Mouse (Mus musculus): ENCODE data around the gene Cytip.

The Cytip gene

DNA sequence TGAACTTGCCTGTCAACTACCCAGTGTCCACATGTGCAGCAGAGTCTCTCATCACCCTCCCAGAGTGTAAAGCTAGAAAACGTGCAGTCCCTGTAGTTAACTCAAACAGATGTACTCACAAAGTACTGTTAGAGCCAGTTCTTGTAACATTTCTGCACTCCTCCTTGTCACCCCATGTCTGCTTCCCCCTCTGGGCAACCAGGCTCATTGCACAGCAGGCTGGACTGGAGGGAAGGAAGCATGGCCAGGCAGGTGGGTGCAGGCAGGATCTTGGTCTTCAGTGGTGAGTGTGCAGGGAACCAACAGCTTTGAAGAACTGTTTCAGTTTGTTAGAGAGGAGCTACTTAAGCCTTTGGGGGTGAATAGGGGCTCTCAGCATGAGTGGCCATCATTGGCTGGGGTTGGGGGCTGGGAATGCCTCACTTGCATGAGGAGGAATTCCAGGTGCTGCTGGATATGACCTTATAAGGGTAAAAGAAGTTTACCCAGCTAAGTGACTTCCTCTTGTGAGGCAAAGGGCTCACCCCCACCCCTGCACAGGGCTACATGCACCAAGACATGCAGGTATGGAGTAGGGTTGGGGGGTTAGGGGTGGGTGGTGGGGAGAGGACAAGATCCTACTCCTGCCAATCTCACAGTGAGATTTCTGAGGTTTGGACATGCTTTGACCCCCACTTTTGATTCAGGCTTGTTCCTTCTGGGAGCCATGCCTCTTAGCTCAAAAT, 31.7 kb downstream of the Cytip start:
- DNase-seq (ENCODE audit: low read depth, low spot score), result no peak

DNA sequence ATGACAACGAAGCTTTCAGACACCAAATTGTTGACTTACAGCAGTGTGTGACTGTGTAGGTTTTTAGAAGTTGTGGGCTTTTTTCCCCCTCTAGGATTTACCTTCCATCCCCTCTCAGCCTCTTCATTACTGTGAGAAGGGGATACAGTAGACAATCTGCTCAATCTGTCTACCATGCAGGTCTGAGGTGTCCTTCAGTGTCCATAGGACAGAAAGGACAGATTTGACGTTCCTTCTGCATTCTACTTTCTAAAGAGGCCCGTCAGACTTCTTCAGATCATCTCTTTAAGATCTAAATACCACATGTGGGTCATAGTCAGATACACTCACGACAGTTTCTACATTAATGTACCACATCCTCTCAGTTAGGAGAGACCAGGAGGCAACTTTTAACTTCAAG, 33.5 kb downstream of the Cytip start:
- no peak for DNase-seq (ENCODE audit: low read depth, low spot score)

DNA sequence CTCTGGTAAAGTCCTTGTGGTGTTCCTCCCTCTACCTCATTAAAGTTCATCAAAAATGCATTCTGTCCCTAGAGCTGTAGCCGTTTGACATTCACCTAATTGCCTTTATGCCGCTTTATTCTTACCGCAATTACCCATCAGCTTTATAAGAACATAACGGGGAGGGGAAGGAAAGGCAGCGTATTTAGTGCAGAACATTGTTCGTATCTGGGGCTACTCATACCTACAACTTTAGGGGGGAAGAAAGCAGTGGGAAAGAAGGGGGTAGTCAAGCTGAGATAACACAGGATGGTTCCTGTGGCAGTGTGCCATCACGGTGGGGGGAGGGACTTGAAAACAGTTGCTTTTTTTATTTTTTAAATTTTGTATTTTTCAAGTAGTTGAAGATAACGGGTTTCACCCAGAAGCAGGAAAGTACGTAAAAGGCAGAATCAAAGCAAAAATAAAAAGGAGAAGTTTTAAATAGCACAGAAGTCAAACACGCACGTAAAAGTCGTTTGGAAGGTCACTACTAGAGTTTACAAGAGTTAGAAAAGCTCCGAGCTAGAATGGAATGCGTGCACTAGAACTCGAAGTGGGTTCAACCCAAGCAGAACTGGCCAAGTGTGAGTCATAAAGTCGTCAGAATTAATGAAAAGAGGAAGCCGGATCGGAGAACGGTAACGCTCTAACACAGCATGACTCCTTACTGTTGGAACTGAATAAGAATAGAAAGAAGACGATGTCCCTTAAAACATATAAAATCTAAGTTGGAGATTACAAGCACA, 34.6 kb downstream of the Cytip start:
- no peak for DNase-seq (ENCODE audit: low read depth, low spot score)

DNA sequence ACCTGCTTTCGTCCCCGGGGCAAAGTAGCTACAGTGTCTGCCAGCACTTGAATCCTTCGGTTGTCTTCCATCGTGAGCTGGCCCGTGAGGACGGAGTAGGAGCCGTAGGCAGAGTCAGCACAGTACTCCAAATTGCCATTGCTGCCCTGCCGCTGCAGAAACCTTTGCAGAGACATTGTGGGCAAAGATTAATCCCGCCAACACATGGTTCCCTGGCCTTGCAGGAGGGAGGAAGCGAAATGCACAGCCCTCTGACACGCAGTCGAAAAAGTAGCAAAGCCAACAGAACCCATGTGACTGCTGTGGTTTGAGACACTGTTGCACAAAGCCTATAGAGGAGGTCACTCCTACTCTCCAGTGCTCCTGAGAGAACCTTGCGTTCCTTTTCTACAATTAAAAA, 35.5 kb downstream of the Cytip start:
- no peak for DNase-seq (ENCODE audit: low read depth, low spot score)

DNA sequence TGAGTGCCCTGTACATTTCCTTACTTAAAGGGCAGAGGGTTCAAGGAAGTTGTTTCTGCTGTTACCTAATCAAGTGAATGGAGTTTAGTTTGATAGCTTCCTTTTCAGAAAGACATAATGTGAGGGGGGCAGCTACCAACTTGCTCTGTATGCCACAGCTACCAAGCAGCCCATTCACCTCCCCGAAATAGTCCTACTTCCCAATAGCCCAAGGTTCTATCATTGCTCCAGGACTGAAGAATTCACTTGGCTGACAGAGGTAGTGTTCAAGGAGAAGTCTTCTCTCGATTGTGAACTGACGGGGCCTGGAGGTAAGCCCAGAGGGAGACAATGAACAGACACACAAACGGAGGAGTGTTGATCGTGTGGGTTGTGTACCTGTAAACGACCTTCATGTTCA, 36.2 kb downstream of the Cytip start:
- no peak for DNase-seq (ENCODE audit: low read depth, low spot score)

DNA sequence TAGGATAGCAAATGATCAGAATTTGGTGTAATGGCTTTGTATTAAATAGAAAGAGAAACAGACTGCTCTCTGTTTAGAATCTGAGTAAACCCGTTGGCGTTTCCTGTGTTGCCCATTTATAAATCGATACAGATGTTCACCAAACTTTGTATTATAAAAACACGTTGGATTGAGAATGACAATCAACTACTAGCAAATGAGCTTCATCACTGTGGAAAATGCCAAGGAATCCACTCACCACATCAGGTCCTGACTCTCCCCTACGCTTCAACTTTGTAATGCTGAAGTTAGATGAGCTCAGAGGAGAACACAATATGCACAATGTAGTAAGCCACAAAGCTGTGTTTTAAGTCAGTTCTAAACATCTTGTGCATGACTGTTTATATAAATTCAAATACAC, 36.8 kb downstream of the Cytip start:
- no peak for DNase-seq (ENCODE audit: low read depth, low spot score)

DNA sequence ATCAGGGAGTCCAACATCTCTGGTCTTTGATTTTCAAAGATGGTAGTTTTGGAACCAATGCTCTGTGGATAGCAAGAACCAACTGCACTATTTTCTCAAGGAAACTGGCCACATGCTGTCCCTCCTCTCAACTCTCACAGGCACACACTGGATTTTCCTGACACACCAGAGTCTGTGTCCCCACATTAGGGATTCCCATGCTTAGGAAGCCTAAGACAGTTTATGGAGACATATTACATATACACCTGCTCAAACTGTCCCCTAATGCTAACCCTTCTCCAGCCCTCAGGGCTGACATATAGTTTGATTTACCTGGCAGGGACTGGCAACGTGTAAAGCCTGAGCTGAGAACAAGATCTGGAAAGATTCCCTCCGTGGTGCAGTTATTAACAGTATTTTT, 37.2 kb downstream of the Cytip start:
- DNase-seq (ENCODE audit: low read depth, low spot score), result no peak

DNA sequence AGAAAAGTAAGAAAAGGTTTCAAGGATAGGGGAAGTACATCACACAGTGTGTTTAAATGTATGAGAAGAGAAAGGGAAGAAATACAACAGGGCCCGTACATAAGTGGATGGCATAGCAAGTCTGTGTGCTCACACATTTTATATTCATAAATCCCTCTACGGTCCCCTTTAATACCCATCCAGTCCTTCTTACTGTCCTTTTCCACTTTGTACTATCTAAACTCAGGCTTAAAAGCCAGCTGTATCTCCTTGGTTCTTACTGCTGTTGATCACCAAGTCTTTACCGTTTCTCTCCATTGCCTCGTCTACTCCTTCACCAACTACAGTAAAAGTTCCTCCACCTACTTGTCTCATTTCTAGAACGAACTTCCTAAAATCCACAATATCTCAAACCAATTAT, 37.9 kb downstream of the Cytip start:
- DNase-seq (ENCODE audit: low read depth, low spot score), result no peak

DNA sequence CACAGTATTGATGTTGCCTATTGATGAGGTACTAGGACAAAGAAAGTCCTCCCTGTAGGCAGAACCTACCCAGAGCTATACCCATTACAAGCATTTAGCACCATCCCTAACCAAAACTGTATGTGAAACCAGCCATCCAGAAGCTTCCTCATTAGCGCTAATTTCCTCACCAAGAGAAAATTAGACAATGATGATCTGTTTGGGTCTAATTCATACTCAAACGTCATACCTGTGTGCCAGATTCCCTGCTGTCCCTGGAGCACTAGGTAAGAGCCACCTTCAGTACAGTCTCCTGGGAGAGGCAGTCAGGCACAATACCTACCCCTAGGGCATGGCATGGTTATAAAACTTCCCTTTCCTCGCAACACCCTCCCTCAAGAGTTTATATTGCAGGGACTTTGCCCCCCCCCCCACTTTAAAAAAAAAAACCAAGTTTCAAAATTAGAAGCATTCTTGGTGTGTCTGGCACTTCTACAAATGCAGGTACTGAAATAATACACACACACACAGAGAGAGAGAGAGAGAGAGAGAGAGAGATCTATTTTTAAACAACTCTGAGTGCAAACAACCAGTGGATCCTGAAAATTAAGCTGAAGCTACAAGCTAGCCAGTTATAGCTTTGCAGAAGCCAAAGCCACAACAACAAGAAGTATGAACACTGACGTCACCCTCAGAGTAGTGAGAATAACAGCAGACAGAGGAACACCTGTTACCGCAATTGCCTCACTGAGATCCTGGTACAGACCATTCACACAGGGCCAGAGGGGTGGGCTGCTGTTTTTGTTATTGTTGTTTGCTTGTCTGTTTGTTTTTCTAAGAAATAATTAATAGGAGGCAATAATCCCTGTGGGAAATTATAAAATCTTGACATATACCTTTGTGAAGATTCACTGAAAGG, 38.6 kb downstream of the Cytip start:
- no peak for DNase-seq (ENCODE audit: low read depth, low spot score)

DNA sequence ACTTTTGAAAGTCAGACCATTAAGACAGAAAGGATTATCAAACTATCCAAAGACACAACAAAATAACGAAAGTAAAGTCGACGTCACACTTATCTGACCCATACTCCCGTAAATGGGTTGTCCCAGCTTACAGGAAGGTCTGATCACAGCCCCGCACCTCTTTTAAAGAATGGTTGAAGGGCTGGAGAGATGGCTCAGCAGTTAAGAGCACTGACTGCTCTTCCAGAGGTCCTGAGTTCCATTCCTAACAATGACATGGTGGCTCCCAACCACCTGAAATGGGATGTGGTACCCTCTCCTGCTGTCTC, 39.3 kb downstream of the Cytip start:
- DNase-seq (ENCODE audit: low read depth, low spot score), result no peak

DNA sequence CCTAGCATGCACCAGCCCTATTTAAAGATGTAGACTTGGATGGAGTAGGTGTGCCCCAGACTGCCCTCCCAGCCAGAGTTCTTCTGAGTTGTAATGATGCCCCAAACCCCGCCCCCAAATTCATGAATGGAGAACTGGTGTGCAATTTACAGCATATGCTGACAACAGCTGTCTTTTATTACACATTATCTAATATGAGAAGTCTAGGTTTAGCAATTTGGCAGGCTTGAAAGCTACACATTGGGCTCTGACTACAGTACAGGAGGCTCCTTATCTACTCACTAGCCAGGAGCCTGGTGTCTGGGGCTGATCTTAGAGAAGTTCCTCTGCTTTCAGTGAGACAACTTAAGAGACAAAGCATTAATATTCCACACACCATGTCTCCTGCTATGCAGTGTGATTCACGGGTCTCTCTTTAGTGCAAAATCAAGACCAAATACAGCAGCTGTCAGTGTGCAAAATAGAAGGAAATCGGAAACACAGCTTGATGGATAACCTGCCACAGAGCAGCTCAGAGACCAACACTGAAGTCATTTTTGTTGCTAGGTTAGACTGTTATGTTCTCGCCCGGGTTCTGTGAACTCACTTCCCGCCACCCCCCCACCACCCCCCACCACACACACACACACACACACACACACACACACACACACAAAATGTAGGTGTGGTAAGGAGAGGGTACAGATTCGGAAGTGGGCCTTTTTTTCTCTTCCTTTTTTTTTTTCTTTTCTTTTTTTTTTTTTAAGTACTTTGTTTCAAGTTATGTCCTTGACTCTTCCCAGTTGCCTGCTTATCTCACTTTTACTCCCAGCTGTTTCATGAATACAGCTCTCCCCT, 39.8 kb downstream of the Cytip start:
- DNase-seq (ENCODE audit: low read depth, low spot score), result no peak

DNA sequence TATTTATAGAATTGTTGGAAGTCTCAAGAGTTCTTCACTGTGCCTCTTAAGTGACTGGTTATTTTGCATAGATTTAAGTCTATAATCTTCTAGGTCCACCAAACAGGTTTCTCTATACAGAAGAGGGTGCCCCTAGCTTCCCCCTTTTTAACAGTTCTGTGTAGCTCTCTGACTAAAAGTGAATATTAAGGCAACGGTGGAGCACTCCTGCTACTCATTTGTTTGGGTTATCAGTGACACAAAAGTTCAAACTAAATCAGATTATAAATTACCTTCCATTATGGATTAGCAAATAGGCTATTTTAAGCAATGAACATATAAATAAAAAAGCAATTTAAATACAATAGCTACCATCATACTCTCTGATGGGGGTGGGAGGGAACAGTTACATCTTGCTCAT, 40.8 kb downstream of the Cytip start:
- no peak for DNase-seq (ENCODE audit: low read depth, low spot score)

DNA sequence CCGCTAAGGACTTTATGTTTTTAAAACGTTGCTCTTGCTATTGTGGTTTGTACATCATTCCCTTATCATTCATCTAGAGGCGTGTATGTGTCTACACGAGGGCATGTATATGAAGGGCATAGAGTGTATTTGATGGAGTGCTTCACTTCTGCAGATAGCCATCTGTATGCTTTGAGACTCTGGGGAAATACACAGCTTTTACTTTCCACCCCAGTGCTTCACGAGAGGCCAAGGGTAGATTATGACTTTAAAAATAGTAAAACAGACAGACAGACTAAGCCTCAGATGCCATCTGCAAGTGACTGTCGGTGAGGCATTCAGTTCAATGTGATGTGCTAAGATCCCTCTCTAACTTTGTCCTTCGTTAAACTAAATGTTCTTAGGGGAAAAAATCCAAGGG, 41.6 kb downstream of the Cytip start:
- no peak for DNase-seq (ENCODE audit: low read depth, low spot score)

DNA sequence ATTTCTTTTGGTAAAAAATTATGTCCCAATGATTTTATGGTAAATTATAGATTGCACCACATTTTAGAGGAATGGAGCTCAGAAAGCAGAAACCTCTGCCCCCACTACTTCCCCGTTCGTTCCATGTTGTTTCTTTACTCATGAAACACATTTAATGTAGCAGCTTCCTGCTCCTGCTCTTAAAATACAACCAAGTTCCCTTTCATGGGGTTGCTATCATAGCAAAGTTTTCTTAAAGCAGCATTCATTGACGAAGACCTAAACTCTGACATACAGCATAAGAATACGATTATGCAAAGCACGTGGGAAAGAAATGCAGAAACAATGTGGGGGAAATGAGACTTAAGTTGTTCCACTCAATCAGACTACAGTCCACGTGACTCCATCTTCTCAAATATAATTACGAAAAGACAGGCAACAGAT, 45.3 kb downstream of the Cytip start:
- DNase-seq (ENCODE audit: low read depth, low spot score), result no peak

DNA sequence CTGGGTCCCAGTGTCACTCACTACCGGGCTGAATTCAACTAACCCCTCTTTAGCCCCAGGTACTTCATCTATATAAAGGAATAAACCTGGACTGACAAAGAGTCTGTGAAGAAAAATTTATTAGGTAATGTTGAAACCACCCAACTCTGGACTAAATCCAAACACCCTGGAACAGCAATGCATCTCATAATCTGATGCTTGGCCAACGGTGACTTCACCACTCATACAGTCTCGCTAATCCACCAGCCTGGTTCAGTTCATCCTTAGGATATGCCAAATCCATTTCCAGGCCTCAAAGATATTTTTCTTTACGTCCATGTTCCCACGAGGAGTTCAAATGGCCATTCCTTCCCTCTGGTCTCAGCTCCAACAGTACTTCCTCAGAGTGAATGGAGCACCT, 48.8 kb downstream of the Cytip start:
- no peak for DNase-seq (ENCODE audit: low read depth, low spot score)

DNA sequence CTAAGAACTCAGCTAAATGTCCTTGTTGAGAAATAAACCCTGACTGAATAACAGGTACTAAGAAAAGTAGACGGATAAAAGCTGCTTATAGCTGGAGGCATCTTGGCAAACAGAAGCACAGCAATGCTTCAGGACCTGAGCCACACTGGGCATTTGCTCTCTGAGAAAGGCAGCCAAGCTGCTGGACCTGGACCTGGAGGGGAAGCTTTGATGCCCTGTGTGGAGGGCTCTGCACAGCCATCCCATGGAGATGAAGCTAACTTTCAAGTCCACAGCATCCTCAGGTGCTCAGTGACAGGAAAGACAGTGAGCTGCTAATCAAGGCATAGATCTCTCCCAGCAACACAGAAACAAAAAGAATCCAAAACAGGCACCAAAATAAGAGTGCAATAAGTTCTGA, 54.8 kb downstream of the Cytip start:
- DNase-seq (ENCODE audit: low read depth, low spot score), result no peak

DNA sequence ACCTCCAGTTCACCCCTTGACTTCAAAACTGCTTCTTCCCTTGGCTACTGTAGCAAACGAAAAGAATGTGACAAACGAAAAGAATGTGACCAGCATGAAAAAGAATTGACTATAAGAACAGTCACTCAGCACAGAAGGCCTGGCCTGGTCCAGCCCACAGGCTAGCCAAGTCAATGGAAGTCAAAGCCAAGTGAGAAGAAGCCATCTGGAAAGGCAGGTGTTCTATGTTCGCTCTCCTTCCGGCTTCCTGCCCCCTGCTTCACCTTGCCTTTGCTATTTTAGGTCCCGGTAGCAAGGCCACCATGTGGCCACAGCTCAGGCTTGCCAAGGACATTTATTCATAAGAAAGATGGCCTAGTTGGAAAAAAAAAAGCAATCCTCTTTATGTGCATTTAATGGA, 56.7 kb downstream of the Cytip start:
- no peak for DNase-seq (ENCODE audit: low read depth, low spot score)

DNA sequence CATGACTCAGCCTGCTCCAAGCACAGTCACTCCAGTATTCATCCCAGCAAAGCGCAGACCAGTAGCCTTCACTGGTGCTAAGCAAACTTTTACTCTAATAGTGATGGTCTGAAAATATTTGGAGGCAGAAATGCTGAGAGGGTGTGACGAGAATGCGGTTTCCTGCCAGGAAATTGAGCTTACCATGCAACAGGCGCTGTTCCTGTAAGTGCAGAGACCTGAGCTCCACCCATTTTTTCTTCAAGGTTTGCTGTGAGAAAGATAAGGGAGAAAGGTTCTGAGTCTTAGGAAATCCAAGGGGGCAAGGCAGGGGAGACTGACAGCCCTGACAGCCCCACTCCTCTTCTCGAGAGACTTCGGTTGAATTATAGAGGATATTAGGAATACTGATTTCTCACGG, 57.7 kb downstream of the Cytip start:
- DNase-seq (ENCODE audit: low read depth, low spot score), result no peak

DNA sequence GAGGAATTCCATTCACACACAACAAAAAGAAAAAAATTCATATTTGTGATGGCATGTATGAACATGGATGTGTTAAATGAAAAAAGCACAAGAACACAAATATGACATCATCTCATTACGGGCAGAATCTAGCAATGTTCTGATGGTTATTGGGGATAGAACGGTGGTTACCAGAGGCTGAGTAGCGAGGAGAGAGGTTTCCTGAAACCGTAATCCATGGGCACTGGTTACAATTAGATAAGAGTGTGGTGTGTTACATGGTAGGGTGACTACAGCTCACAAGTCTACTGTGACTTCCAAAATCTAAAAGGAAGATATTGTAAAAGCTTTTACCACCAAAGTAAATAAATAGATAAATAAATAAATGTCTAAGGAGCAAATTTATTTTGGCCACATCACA, 58.8 kb downstream of the Cytip start:
- DNase-seq (ENCODE audit: low read depth, low spot score), result no peak

DNA sequence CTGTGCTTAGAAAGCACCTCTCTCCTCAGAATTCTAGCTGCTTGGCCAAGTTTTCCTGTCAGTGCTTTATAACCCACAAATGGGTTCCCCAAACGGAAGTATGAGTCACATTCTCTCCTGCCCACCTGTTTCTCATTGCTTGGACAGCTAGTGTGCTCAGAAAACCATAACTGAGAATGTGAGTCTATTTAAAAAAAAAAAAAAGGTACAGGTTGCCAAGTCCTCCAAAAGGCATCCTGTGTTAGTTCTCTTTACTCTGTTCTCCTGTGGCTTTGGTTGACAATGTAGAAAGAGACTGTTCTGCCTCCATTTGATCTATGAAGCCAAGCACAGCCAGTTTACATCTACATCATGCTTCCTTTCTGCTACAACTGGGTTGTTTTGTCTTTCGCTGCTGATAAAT, 60.3 kb downstream of the Cytip start:
- DNase-seq (ENCODE audit: low read depth, low spot score), result peak; percentile 14

DNA sequence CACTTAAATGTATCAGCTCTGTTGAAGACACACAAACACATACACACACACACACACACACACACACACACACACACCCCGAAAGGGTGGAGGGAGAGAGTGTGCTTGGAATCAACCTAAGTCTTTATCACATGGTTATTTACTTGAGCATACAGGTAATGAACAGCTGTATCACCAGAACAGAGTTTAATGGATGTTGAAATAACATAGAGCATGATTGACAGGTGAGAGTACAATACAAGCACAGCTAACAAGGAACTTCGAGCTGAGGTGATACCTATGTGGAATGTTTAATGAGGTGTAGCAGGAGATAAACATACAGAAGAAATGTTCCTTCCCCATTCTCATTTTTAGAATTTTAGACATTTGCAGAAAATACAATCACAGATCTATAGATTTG, 62.7 kb downstream of the Cytip start:
- DNase-seq (ENCODE audit: low read depth, low spot score), result no peak

DNA sequence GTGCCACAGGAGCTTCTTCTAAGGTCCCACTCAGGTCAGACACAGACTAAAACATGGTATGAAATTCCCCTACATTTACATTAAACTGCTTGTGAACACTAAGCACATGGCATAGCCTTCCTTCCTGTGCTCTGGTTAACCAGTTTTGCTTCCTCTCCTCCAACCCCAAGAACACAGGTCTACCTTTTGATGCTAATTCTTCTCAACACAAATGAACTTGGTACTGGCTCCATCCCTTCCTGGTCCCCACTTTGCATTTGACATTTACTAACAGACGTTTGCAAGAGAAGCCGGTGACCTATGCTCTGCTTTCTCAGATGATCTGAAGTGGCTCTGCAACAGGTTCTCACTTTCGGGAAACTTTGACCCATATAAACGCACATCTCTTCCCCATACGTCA, 65.4 kb downstream of the Cytip start:
- DNase-seq (ENCODE audit: low read depth, low spot score), result no peak
